Mouse (Mus musculus) intestine, embryonic 15.5 days (tissue): Measurements from ENCODE around the gene Igsf23. TPM values are rescaled to one million over a fixed set of nuclear protein-coding genes. Genes with fewer than 3 reads are reported as not detected.
"Not testable (repeated sequence)": the region's sequence is repeated elsewhere in the genome, so short reads cannot be mapped to it uniquely, and the experiment has no call there.

Experiments used
- ATAC-seq: fragments of 200-750 bp; cut with Nextera tagmentation; 2 replicates; pipeline ENCODE4 v1.8.0; 2017; ENCODE audit warnings: moderate TSS enrichment, moderate library complexity
- H3K27ac ChIP-seq: fragments of 300-500 bp; sonication (generic); 2 replicates; pipeline ENCODE4 v1.5.1; 2015; ENCODE audit warnings: mild to moderate bottlenecking, inconsistent platforms
- H3K27me3 ChIP-seq: fragments of 300-500 bp; sonication (generic); replicated peaks from 2 replicates; pipeline ENCODE4 v1.6.1; 2015; ENCODE audit warnings: inconsistent platforms
- H3K36me3 ChIP-seq: fragments of 300-500 bp; sonication (generic); 2 replicates; pipeline ENCODE4 v1.6.1; 2015; ENCODE audit warnings: inconsistent platforms
- H3K4me1 ChIP-seq: fragments of 300-500 bp; sonication (generic); replicated peaks from 2 replicates; pipeline ENCODE4 v1.6.1; 2015; ENCODE audit warnings: inconsistent platforms
- H3K4me2 ChIP-seq: fragments of 300-500 bp; sonication (generic); replicated peaks from 2 replicates; pipeline ENCODE4 v1.6.1; 2015; ENCODE audit warnings: mild to moderate bottlenecking, inconsistent platforms
- H3K4me3 ChIP-seq: fragments of 300-500 bp; sonication (generic); replicated peaks from 2 replicates; pipeline ENCODE4 v1.5.1; 2015; ENCODE audit warnings: inconsistent platforms
- H3K9ac ChIP-seq: fragments of 300-500 bp; sonication (generic); 2 replicates; pipeline ENCODE4 v1.6.1; 2015; ENCODE audit warnings: inconsistent platforms
- H3K9me3 ChIP-seq: fragments of 300-500 bp; sonication (generic); 2 replicates; pipeline ENCODE4 v1.6.1; 2016; ENCODE audit warnings: inconsistent platforms
- WGBS: fragments of 180-500 bp; shearing (Covaris S2); methylation state at CpG from one replicate; pipeline ENCODE4 v1.1.7; 2015; 5-methylcytosine and 5-hydroxymethylcytosine counted together
- polyA plus RNA-seq: library from polyadenylated mRNA; unstranded; fragments of >200 nt; fragmentation: Nextera tagmentation; extraction: Ambion mirVana; gene quantifications from 2 replicates; pipeline ENCODE4 v1.2.1, GENCODE M21; 2015

Igsf23 gene
- polyA plus RNA-seq, 1 experiment from 2014 or later = 8.0 TPM

DNA sequence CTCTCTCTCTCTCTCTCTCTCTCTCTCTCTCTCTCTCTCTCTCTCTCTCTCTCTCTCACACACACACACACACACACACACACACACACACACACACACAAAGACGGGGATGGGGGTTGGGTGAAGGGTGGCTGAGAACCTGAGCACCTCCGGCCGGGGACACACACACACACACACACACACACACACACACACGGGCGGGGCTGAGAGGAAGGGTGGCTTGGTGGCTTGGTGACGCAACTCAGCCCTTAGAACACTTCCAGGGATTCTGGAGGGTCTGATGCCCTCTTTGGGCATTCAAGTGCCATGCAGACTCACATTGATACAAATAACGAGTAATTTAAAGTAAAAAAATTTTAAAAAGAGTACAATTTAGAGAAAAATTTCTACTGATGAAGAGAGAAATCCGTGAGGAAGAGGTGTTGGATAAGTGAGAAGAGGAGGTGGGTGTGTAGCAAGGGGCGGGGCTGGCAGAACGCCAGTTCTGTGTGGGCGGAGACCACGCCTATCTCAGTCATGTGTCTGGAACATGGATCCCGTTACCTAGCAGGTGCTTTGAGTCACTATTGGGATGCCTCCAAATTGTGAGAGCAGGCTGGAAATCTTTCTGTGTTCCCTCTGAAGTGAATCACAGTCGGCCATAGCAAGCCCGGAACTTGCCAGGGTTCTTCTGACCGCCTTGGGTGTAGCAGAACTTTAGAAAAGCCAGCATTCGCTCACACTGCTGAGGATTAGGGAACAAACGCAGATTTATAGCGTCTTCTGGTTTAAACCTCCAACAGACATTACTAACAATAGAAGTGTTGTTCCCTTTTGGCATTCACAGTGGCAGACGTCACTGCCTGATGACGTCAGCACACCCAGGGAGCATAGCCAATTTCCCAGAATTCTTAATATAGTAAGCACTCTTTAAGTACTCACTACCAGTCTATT is 17.4 kb downstream of the Igsf23 start:
- WGBS = 23% methylated on average over 19 of the region's 21 CpGs
- Histone ChIP-seq H3K4me2 (peak overlapping the region; percentile 48), H3K27ac (no peak overlapping the region), H3K9ac (no peak overlapping the region), H3K27me3 (no peaks in the 10 kb centered on the region; the same call in 1 of the 2 replicates), H3K9me3 (no peaks in the 10 kb centered on the region), H3K4me1 (no peaks in the 10 kb centered on the region), H3K36me3 (no peaks in the 10 kb centered on the region), H3K4me3 (no peak overlapping the region; the same call in 1 of the 2 replicates)
- ATAC-seq = peak; percentile 89

DNA sequence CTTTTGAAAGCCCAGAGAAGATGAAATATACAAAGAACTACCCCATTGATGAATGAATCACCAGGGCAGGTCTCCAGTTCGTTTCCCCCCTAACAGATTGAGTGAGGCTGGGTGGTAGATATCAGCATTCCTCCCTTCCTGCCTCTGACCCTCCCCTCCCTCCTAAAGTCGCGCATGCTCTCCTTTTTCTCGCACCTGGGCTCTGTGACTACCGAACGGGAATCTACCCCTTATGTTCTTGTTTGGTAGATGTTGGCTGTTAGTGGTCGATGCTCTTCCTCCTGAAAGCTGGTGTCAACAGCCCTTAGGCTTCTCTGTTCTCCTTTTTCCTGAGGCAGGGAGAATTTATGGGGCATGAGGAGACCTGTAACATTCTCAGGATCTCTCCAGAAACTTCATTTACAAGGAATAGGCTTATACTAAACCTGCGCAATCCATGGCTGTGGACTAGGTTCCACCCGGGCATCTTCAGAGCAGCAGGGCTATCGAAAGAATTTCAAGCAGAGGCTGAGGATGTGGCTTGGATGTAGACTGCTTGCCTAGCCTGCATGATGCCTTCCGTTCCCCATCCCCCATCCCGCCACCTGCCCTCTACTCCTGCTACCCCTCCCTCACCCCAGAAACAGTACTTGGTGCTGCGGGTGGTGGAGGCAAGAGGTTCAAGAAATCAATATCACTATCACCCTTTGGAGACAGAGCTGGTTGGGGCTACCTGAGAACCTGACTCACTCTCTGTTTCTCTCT is 18.3 kb downstream of the Igsf23 start:
- peak; percentile 14; the same call in 1 of the 2 replicates for ATAC-seq

DNA sequence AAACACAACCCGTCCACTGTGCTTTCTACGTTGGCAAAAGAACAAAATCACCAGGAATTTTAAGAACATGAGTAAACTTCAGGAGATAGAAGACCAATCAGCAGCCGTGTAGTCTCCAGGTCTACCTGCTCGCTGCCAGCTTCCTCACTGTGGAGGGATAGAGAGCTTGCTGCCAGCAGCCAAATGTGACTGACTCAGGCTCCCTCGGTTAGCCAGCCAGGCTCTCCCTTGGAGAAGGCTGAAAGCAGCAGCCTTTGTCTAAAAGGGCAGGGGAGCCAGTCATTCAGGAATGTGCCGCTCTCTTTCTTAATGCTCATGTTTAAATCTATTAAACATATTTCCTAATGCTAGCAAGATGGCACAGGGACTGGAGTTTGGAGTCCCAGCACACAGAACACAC is 20.1 kb downstream of the Igsf23 start:
- not testable (repeated sequence) for H3K9ac ChIP-seq, H3K9me3 ChIP-seq, H3K27ac ChIP-seq, H3K4me1 ChIP-seq, H3K36me3 ChIP-seq, H3K4me2 ChIP-seq, ATAC-seq, H3K27me3 ChIP-seq, H3K4me3 ChIP-seq
- WGBS = 77% methylated on average over 6 of the region's 6 CpGs

More for the DNA sequence above, 18.3 kb downstream of the Igsf23 start:
- H3K9me3 ChIP-seq = no peaks in the 10 kb centered on the region
- no peaks in the 10 kb centered on the region for H3K36me3 ChIP-seq
- no peak overlapping the region for H3K4me3 ChIP-seq
- 17% methylated on average over 13 of the region's 13 CpGs for WGBS
- H3K4me2 ChIP-seq = no peak overlapping the region
- H3K27ac ChIP-seq = no peak overlapping the region
- no peaks in the 10 kb centered on the region; the same call in 1 of the 2 replicates for H3K27me3 ChIP-seq
- no peak overlapping the region for H3K9ac ChIP-seq
- H3K4me1 ChIP-seq = no peaks in the 10 kb centered on the region

DNA sequence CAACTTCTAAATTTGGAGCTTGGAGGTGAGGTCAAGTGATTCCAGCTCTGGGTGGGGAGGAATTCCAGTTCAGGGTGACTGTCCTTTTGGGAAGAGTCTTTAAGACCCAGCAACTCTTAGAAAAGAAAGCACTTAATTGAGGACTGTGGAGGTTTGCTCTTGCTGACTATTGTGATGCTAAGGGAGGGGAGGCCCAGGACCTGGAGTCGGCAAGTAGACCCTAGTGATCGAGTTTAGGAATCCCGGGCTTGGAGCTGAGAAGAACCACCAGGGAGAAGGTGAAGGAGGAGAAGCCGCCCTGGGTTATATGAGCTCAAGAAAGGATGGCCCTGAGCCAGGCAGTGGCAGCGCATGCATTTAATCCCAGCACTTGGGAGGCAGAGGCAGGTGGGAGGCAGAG is 22.1 kb downstream of the Igsf23 start:
- H3K9ac ChIP-seq = no peak overlapping the region
- ATAC-seq = no peak
- no peaks in the 10 kb centered on the region for H3K4me1 ChIP-seq
- 82% methylated on average over 5 of the region's 5 CpGs for WGBS
- H3K4me2 ChIP-seq = no peak overlapping the region
- H3K36me3 ChIP-seq = no peaks in the 10 kb centered on the region
- H3K4me3 ChIP-seq = no peak overlapping the region
- H3K27ac ChIP-seq = no peak overlapping the region
- no peaks in the 10 kb centered on the region; the same call in 1 of the 2 replicates for H3K27me3 ChIP-seq
- H3K9me3 ChIP-seq = no peaks in the 10 kb centered on the region

DNA sequence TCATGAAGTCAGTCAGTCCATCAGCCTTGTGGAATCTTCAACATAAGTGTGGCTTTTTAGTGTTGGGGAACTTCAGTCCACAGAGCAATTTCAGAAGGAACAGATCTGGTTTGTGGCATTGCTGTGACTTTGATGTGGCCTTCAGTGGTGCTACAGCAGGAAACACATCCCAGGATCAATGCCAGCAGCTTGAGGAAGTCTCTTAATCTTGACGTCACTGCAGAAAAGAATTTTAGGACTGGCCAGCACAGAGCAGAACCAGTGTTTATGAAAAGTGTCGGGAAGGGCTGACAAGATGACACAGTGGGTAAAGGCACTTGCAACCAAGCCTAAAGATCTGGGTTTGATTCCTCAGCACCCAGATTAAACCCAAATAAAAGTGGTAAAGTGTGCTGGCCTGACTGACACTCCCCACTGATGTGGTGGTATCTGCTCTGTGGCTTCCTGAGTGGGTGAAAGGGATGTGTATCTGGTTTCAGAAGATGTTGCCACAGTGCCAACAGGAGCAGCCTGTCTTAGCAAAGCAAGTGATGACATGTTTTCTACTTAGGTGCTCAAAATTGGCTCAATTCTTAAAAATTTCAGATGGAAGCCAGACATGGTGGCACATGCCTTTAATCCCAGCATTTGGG is 23.6 kb downstream of the Igsf23 start:
- Histone ChIP-seq H3K9ac (no peak overlapping the region), H3K4me1 (no peaks in the 10 kb centered on the region), H3K36me3 (no peaks in the 10 kb centered on the region), H3K4me2 (no peak overlapping the region), H3K4me3 (no peak overlapping the region), H3K9me3 (no peaks in the 10 kb centered on the region), H3K27me3 (no peaks in the 10 kb centered on the region), H3K27ac (no peak overlapping the region)
- 46% methylated on average over 2 of the region's 2 CpGs for WGBS
- ATAC-seq = no peak

DNA sequence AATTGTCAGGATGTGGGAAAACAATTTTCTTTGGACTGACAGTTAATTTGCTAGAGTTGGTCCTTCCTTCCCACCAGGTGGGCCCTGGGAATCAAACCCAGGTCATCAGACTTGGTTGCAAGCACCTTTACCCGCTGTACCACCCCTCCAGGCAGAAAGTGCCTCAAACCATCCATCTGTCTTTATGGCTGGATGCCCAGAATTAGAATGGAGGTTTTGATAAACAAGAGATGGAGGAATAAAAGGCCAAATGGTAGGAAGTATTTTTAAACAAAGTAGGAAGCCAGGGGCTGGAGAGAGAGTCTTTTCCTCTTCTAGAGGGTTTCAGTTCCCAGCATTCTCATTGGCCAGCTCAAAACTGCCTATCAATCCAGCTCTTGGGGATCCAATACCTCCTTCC is 25.2 kb downstream of the Igsf23 start:
- no peak for ATAC-seq
- no peaks in the 10 kb centered on the region for H3K36me3 ChIP-seq
- WGBS = 79% methylated on average over 1 of the region's 1 CpGs

DNA sequence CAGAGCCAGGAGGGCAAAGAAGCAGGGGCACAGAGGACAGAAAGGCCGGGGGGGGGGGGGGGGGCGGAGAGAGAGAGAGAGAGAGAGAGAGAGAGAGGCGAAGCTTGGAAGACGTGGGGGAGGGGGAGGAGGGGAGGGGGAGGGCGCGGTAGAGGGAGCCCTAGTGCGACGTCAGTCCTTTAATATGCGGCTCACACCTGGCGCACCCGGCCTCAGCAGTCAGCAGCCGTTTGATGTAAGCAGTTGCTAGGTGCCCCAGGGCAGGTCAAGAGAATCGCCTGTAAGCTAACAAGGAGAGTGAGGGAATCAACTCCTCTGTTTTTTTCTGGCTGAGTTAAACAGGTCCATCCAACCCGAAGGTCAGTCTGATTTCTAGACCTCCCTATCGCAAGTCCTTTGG is 26.8 kb downstream of the Igsf23 start:
- H3K4me2 ChIP-seq = no peak overlapping the region
- H3K9ac ChIP-seq = no peak overlapping the region
- peaks cover 4% of the 10 kb centered on the region; the same call in 1 of the 2 replicates for H3K4me1 ChIP-seq
- no peaks in the 10 kb centered on the region for H3K9me3 ChIP-seq
- no peaks in the 10 kb centered on the region for H3K36me3 ChIP-seq
- no peak for ATAC-seq
- H3K27ac ChIP-seq = no peak overlapping the region
- no peak overlapping the region for H3K4me3 ChIP-seq
- WGBS = 13% methylated on average over 13 of the region's 15 CpGs
- H3K27me3 ChIP-seq = no peaks in the 10 kb centered on the region

More for the DNA sequence above, 25.2 kb downstream of the Igsf23 start:
- Histone ChIP-seq H3K9me3 (no peaks in the 10 kb centered on the region), H3K27me3 (no peaks in the 10 kb centered on the region), H3K4me1 (no peaks in the 10 kb centered on the region), H3K27ac (no peak overlapping the region), H3K4me3 (no peak overlapping the region), H3K4me2 (no peak overlapping the region), H3K9ac (no peak overlapping the region)

DNA sequence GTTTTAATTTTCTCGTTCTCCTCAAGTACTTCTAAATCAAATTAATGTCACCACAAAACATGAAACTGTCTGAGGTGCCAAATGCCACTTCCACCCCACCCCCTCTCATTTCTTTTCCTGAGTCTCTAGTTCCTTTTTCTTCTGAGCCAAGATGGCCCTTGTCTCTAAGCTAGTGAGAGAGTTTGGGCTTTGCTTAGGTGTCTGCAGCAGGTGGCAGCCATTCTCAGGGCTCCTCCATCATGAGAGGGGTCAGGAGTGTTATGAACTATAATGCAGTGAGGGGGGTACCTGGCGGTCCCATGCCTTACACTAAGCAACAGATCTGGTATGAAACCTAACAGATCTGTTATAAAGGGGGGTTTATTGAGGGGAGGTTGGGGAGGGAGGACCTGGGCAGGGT is 27.2 kb downstream of the Igsf23 start:
- Histone ChIP-seq H3K27me3 (no peaks in the 10 kb centered on the region), H3K4me2 (no peak overlapping the region), H3K27ac (no peak overlapping the region), H3K4me3 (no peak overlapping the region), H3K36me3 (no peaks in the 10 kb centered on the region), H3K9ac (no peak overlapping the region), H3K4me1 (peaks cover 4% of the 10 kb centered on the region; the same call in 1 of the 2 replicates), H3K9me3 (no peaks in the 10 kb centered on the region)
- no peak for ATAC-seq
- WGBS = 47% methylated on average over 2 of the region's 2 CpGs

DNA sequence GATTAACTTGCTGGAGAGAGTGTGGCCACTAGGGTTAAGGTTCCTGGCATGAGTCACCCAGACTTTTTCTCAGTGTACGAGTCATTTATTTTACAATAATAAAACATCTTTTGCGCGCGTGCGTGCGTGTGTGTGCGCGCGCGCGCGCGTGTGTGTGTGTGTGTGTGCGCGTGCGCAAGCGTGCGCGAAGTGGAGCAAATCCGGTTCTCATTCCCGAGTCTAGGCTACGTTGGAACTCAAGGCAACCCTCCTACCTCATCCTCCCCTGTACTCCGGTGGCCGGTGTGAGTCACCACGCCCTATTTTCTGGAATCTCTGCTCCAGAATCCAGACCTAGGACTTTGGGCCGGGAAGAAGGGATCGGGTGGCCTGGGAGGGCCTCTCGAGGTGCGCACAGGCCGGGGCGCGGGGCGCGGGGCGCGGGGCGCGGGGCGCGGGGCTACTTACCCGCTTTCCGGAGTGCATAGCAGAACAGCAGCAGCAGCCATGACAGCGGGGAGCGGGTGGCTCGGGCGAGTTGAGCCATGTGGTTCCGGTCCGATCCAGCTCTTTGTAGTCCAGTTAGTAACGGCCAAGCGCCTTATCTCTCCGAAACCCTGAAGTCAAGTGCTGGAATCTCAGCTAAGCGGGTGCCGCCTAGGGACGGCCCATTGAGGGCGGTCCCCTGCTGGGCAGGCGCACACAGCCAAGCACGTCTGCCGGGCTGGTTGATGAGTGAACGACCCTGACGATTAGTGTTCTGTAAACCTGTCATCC is 29.9 kb downstream of the Igsf23 start, which contains the start of gene Pvr:
Gene Pvr, minus strand, starts transcription at position 655 of the 756 bp plus-strand sequence.
- H3K4me3 ChIP-seq = peak within 1 kb of the TSS; percentile 69
- peak; percentile 96 for ATAC-seq
- WGBS = 1% methylated on average over 60 of the region's 60 CpGs
- H3K27ac ChIP-seq = peak within 1 kb of the TSS; percentile 88
- H3K4me2 ChIP-seq = peak within 1 kb of the TSS; percentile 63
- peak within 1 kb of the TSS; percentile 75 for H3K9ac ChIP-seq
- H3K9me3 ChIP-seq = no peaks in the 10 kb centered on the region
- H3K27me3 ChIP-seq = no peaks in the 10 kb centered on the region
- H3K36me3 ChIP-seq = 0 out of 2 replicates have a peak, but pooled peaks cover 4% of the 10 kb centered on the region
- H3K4me1 ChIP-seq = peaks cover 4% of the 10 kb centered on the region; the same call in 1 of the 2 replicates

DNA sequence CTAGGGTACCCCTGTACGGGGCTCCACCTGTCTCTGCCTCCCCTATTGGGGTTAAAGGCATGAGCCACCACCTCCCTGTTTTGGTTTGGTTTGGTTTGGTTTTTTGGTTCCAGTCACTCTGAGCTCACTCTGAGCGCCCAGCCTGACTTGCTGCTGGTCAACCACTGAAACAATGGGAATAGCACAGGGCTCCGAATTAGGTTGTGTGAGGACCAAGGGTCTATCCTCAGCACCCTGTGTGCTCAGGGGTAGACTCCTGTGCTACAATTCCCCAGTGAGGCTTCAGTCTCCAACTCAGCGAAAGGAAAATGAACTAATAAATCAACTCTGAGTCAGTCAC is 30.4 kb downstream of the Igsf23 start:
- H3K4me2 ChIP-seq = peak overlapping the region; percentile 63
- peaks cover 4% of the 10 kb centered on the region; the same call in 1 of the 2 replicates for H3K4me1 ChIP-seq
- H3K36me3 ChIP-seq = 0 out of 2 replicates have a peak, but pooled peaks cover 4% of the 10 kb centered on the region
- no peaks in the 10 kb centered on the region for H3K27me3 ChIP-seq
- H3K4me3 ChIP-seq = peak overlapping the region; percentile 69
- peak overlapping the region; percentile 75 for H3K9ac ChIP-seq
- no peaks in the 10 kb centered on the region for H3K9me3 ChIP-seq
- 36% methylated on average over 4 of the region's 4 CpGs for WGBS
- no peak; the same call in none of the 2 replicates for ATAC-seq
- H3K27ac ChIP-seq = peak overlapping the region; percentile 88; the same call in 1 of the 2 replicates

DNA sequence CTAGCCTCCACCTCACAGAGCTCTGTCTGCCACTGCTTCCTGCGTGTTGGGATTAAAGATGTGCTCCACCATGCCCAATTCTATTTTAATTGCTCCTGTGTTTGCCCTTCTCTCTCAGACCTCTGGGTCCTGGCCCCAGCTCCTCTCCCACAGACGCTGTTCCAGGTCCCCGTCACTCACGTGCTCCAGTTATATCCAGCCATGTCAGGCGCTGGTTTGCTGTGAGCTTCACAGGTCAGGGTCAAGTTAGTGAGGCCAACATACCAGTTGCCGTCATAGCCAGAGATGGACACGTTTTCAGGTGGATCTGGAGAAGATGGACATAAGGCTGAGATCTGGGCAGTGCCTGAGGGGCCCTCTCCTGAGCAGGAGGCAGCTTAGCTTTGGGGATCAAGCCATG is 36.0 kb downstream of the Igsf23 start:
- 94% methylated on average over 7 of the region's 7 CpGs for WGBS
- Histone ChIP-seq H3K27me3 (no peaks in the 10 kb centered on the region), H3K4me1 (no peaks in the 10 kb centered on the region), H3K36me3 (peaks cover 14% of the 10 kb centered on the region; the same call in 1 of the 2 replicates), H3K9ac (no peak overlapping the region), H3K4me3 (no peak overlapping the region), H3K4me2 (no peak overlapping the region), H3K9me3 (no peaks in the 10 kb centered on the region), H3K27ac (no peak overlapping the region)
- no peak for ATAC-seq
